Mouse (Mus musculus): ENCODE results near the gene Prkcd. TPM values are rescaled to one million over a fixed set of nuclear protein-coding genes. Genes with fewer than 3 reads are reported as not detected.

Prkcd gene
- polyA plus RNA-seq, 1 experiment from 2014 or later, result 31.7 TPM

- no peaks in the 10 kb centered on the region for H3K9me3 ChIP-seq
- peak within 1 kb of the TSS; percentile 92 for H3K9ac ChIP-seq
- H3K4me3 ChIP-seq, result peak within 1 kb of the TSS; percentile 83
- WGBS, result 27% methylated on average over 8 of the region's 8 CpGs
- ATAC-seq (ENCODE audit: low FRiP score), result peak; percentile 38
- H3K27me3 ChIP-seq, result no peaks in the 10 kb centered on the region
- peak within 1 kb of the TSS; percentile 94 for H3K27ac ChIP-seq
- no peaks in the 10 kb centered on the region for H3K36me3 ChIP-seq
- peaks cover 36% of the 10 kb centered on the region for H3K4me1 ChIP-seq (replicated peaks)
- H3K4me2 ChIP-seq, result peak within 1 kb of the TSS; percentile 94
These were observed 77.8 kb downstream of the Prkcd start, which contains the start of gene Tkt for GRCm38 (mm10) chr14:30548131-30548720. Gene Tkt (plus strand): TSS chr14:30548359.

Small RNA genes lying within 50 kb of the gene (microRNA-seq; reads per million reads assigned to microRNA genes)
- gene Mir3076, result 3.3 reads per million, percentile 8 among the genes with 10 or more reads in this experiment

Other genes with a start within 250 kb of the Prkcd start
- 18.4 and 19.3 TPM in 2 replicates for gene Dcp1a, start 146.7 kb downstream of the Prkcd start, polyA plus RNA-seq (2015; fragmentation: Nextera tagmentation; extraction: Ambion mirVana)
- gene Cacna1d, start 134.8 kb downstream of the Prkcd start, polyA plus RNA-seq (2015; fragmentation: Nextera tagmentation; extraction: Ambion mirVana), result 7.0 and 7.3 TPM in 2 replicates
- gene Tkt, start 77.9 kb downstream of the Prkcd start, polyA plus RNA-seq (2015; fragmentation: Nextera tagmentation; extraction: Ambion mirVana), result 231 TPM in 2 replicates
- 9.5 and 10.4 TPM in 2 replicates for gene Rft1, start 28.1 kb upstream of the Prkcd start, polyA plus RNA-seq (2015; fragmentation: Nextera tagmentation; extraction: Ambion mirVana)
- gene Sfmbt1, start 88.6 kb upstream of the Prkcd start, polyA plus RNA-seq (2015; fragmentation: Nextera tagmentation; extraction: Ambion mirVana), result 17.6 and 19.1 TPM in 2 replicates
- 20.6 and 22.6 TPM in 2 replicates for gene Tmem110, start 199.4 kb upstream of the Prkcd start, polyA plus RNA-seq (2015; fragmentation: Nextera tagmentation; extraction: Ambion mirVana)